Mouse (Mus musculus) lung, embryonic 15.5 days (tissue): ENCODE measurements around the gene Mtrf1l. TPM values are rescaled to one million over a fixed set of nuclear protein-coding genes. Genes with fewer than 3 reads are reported as not detected.

Experiments used
- ATAC-seq: fragments of 200-750 bp; cut with Nextera tagmentation; 2 replicates; pipeline ENCODE4 v1.8.0; 2017; ENCODE audit warnings: moderate number of reproducible peaks, borderline replicate concordance; ENCODE audit not compliant: low FRiP score, low TSS enrichment; ENCODE audit errors: extremely low read depth
- H3K27ac ChIP-seq: fragments of 300-500 bp; sonication (generic); 2 replicates; pipeline ENCODE4 v1.5.1; 2015; ENCODE audit warnings: moderate library complexity, mild to moderate bottlenecking, inconsistent platforms
- H3K27me3 ChIP-seq: fragments of 300-500 bp; sonication (generic); 2 replicates; pipeline ENCODE4 v1.6.1; 2015; ENCODE audit warnings: inconsistent platforms
- H3K36me3 ChIP-seq: fragments of 300-500 bp; sonication (generic); 2 replicates; pipeline ENCODE4 v1.6.1; 2015; ENCODE audit warnings: inconsistent platforms
- H3K4me1 ChIP-seq: fragments of 300-500 bp; sonication (generic); 2 replicates; pipeline ENCODE4 v1.6.1; 2015; ENCODE audit warnings: inconsistent platforms
- H3K4me2 ChIP-seq: fragments of 300-500 bp; sonication (generic); 2 replicates; pipeline ENCODE4 v1.6.1; 2015; ENCODE audit warnings: inconsistent platforms, mild to moderate bottlenecking, moderate library complexity
- H3K4me3 ChIP-seq: fragments of 300-500 bp; sonication (generic); 2 replicates; pipeline ENCODE4 v1.5.1; 2015; ENCODE audit warnings: mild to moderate bottlenecking, inconsistent platforms
- H3K9ac ChIP-seq: fragments of 300-500 bp; sonication (generic); 2 replicates; pipeline ENCODE4 v1.6.1; 2015; ENCODE audit warnings: inconsistent platforms
- H3K9me3 ChIP-seq: fragments of 300-500 bp; sonication (generic); 2 replicates; pipeline ENCODE4 v1.6.1; 2016; ENCODE audit warnings: inconsistent platforms
- WGBS: fragments of 180-500 bp; shearing (Covaris S2); methylation state at CpG from one replicate; pipeline ENCODE4 v1.1.7; 2015; 5-methylcytosine and 5-hydroxymethylcytosine counted together
- polyA plus RNA-seq: library from polyadenylated mRNA; unstranded; fragments of >200 nt; fragmentation: Nextera tagmentation; extraction: Ambion mirVana; gene quantifications from 2 replicates; pipeline ENCODE4 v1.2.1, GENCODE M21; 2015

Gene Mtrf1l
- polyA plus RNA-seq, 1 experiment from 2014 or later, result 16.7 TPM

- H3K9me3 ChIP-seq, result no peaks in the 10 kb centered on the region
- H3K27ac ChIP-seq, result no peak overlapping the region
- no peaks in the 10 kb centered on the region for H3K27me3 ChIP-seq
- no peak for ATAC-seq
- H3K36me3 ChIP-seq, result no peaks in the 10 kb centered on the region
- peaks cover 12% of the 10 kb centered on the region; the same call in 1 of the 2 replicates for H3K4me1 ChIP-seq
- no peak overlapping the region for H3K4me2 ChIP-seq
- H3K9ac ChIP-seq, result no peak overlapping the region
- no peak overlapping the region for H3K4me3 ChIP-seq
- 60% methylated on average over 6 of the region's 6 CpGs for WGBS
Observed at GRCm38 (mm10) chr10:5826336-5827025, 2.8 kb upstream of the Mtrf1l start.

- Histone ChIP-seq H3K4me2 (peak overlapping the region; percentile 75), H3K36me3 (peaks cover 5% of the 10 kb centered on the region), H3K9ac (peak overlapping the region; percentile 37; the same call in 1 of the 2 replicates), H3K4me3 (peak overlapping the region; percentile 94), H3K27ac (peak overlapping the region; percentile 97), H3K4me1 (peaks cover 13% of the 10 kb centered on the region; the same call in 1 of the 2 replicates), H3K9me3 (no peaks in the 10 kb centered on the region), H3K27me3 (no peaks in the 10 kb centered on the region)
- ATAC-seq, result no peak
- WGBS, result 0% methylated on average over 3 of the region's 3 CpGs
Observed at GRCm38 (mm10) chr10:5824779-5825178, 1.1 kb upstream of the Mtrf1l start.

- under 1% methylated on average over 37 of the region's 37 CpGs for WGBS
- H3K4me1 ChIP-seq, result peaks cover 13% of the 10 kb centered on the region; the same call in 1 of the 2 replicates
- H3K4me3 ChIP-seq, result peak overlapping the region; percentile 94
- H3K4me2 ChIP-seq, result peak overlapping the region; percentile 75
- H3K9me3 ChIP-seq, result no peaks in the 10 kb centered on the region
- ATAC-seq, result no peak
- H3K27ac ChIP-seq, result peak overlapping the region; percentile 97
- peak overlapping the region; percentile 88 for H3K9ac ChIP-seq
- no peaks in the 10 kb centered on the region for H3K27me3 ChIP-seq
- H3K36me3 ChIP-seq, result peaks cover 20% of the 10 kb centered on the region
Observed at GRCm38 (mm10) chr10:5823291-5823739, 395 bp downstream of the Mtrf1l start.

GRCm38 (mm10) chr10:5818772-5819171, 4.9 kb downstream of the Mtrf1l start:
- Histone ChIP-seq H3K9me3 (no peaks in the 10 kb centered on the region), H3K27ac (no peak overlapping the region), H3K9ac (no peak overlapping the region), H3K36me3 (peaks cover 56% of the 10 kb centered on the region), H3K4me3 (no peak overlapping the region), H3K4me1 (peaks cover 13% of the 10 kb centered on the region; the same call in 1 of the 2 replicates), H3K27me3 (no peaks in the 10 kb centered on the region), H3K4me2 (no peak overlapping the region)
- no peak for ATAC-seq
- 91% methylated on average over 3 of the region's 3 CpGs for WGBS

DNA sequence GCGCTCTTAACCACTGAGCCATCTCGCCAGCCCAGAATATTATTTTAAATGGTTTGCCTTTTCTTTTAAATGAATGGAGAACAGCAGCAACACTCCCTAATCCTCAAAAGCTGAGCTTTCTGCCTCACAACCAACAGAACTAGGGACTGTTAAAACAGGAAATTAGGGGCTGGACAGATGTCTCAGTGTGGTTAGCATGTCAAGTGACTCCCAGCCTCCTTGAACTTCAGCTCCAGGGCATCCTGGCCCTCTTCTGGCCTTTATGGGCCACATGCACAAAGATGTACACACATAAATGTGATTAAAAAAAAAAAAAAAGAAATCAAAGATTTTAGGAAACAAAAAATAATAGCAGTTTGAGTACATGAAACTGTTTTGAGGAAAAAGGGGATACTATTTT, 7.7 kb downstream of the Mtrf1l start:
- no peaks in the 10 kb centered on the region for H3K9me3 ChIP-seq
- no peak overlapping the region for H3K27ac ChIP-seq
- no peak overlapping the region for H3K9ac ChIP-seq
- H3K4me1 ChIP-seq, result no peaks in the 10 kb centered on the region
- H3K4me2 ChIP-seq, result no peak overlapping the region
- ATAC-seq, result no peak
- H3K27me3 ChIP-seq, result no peaks in the 10 kb centered on the region
- peaks cover 80% of the 10 kb centered on the region for H3K36me3 ChIP-seq
- no peak overlapping the region for H3K4me3 ChIP-seq
- 98% methylated on average over 2 of the region's 2 CpGs for WGBS

DNA sequence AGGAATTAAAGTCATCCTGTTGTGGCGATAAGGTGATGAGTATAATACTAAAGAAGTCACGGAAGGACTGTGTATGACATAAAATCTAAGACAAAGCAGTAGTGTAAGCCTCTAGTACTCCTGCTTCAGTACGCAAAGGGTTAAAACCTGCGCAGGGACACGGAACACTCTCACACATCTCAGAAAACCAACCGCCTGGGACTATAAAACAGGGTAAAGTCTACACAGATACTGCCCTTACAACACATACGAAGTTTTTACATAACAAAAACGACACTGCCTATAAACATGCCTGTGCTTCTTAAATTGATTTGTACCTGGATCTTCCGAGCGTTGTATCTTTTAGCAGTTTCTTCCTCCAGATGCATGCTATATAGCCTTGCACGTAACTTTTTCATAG, 10.0 kb downstream of the Mtrf1l start:
- WGBS, result 85% methylated on average over 11 of the region's 11 CpGs
- H3K4me1 ChIP-seq, result no peaks in the 10 kb centered on the region
- ATAC-seq, result no peak

DNA sequence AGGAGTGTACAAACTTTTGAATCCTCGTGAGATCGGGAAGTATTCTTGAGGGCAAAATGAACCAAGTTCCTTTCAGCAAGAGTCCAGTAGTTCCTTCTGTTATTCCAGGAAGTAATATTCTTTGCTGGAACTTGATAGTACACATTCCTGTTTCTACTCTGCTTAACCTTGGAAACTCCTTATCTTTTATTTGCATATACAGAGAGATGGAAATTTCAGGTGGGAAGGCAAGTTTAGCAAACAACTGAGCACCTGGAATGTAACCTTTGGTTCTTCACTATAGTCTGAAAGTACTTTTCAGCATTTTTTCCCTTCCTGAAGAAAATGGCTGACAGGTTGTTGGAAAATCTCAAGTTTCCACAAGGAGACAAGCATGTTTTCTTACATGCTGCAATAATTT, 16.0 kb downstream of the Mtrf1l start:
- ATAC-seq, result no peak
- Histone ChIP-seq H3K27ac (peak overlapping the region; percentile 94), H3K4me1 (peaks cover 15% of the 10 kb centered on the region), H3K4me2 (no peak overlapping the region), H3K9ac (no peak overlapping the region), H3K4me3 (no peak overlapping the region), H3K36me3 (peaks cover 14% of the 10 kb centered on the region), H3K9me3 (no peaks in the 10 kb centered on the region), H3K27me3 (no peaks in the 10 kb centered on the region)
- 54% methylated on average over 2 of the region's 2 CpGs for WGBS

More for the DNA sequence above, 10.0 kb downstream of the Mtrf1l start:
- peaks cover 64% of the 10 kb centered on the region for H3K36me3 ChIP-seq
- H3K4me3 ChIP-seq, result no peak overlapping the region
- no peak overlapping the region for H3K9ac ChIP-seq
- no peak overlapping the region for H3K27ac ChIP-seq
- H3K27me3 ChIP-seq, result no peaks in the 10 kb centered on the region
- no peak overlapping the region for H3K4me2 ChIP-seq
- H3K9me3 ChIP-seq, result no peaks in the 10 kb centered on the region

DNA sequence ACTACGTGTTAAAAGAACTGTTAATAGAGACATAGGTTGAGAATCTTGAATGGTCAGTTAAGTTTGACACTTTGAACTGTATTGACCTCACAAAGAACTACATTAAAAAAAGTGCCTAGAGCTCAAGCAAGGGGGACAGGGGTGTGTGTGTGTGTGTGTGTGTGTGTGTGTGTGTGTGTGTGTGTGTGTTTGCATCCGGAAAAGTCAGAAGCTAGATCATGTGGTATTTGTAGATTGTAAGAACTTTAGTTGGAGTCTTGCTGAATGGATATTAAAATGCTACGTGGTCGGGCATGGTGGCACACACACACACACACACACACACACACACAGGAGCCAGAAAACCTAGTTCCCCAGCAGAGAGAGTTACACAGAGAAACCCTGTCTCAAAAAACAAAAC, 16.7 kb downstream of the Mtrf1l start:
- Histone ChIP-seq H3K4me1 (peaks cover 21% of the 10 kb centered on the region), H3K4me2 (no peak overlapping the region), H3K27ac (peak overlapping the region; percentile 94), H3K9me3 (no peaks in the 10 kb centered on the region), H3K27me3 (no peaks in the 10 kb centered on the region), H3K9ac (no peak overlapping the region), H3K4me3 (no peak overlapping the region), H3K36me3 (peaks cover 9% of the 10 kb centered on the region)
- WGBS, result 45% methylated on average over 4 of the region's 4 CpGs
- ATAC-seq, result no peak

- Histone ChIP-seq H3K27ac (peak overlapping the region; percentile 94), H3K4me1 (peaks cover 26% of the 10 kb centered on the region), H3K36me3 (peaks cover 9% of the 10 kb centered on the region), H3K9me3 (no peaks in the 10 kb centered on the region), H3K27me3 (no peaks in the 10 kb centered on the region), H3K4me3 (peak overlapping the region; percentile 82), H3K9ac (peak overlapping the region; percentile 23), H3K4me2 (peak overlapping the region; percentile 59)
- ATAC-seq, result no peak
- WGBS, result 6% methylated on average over 8 of the region's 8 CpGs
Observed at GRCm38 (mm10) chr10:5806416-5806815, 17.3 kb downstream of the Mtrf1l start.

- Histone ChIP-seq H3K4me1 (peaks cover 26% of the 10 kb centered on the region), H3K9me3 (no peaks in the 10 kb centered on the region), H3K4me2 (peak overlapping the region; percentile 59), H3K27ac (peak overlapping the region; percentile 94), H3K4me3 (peak overlapping the region; percentile 82), H3K36me3 (peaks cover 14% of the 10 kb centered on the region), H3K27me3 (no peaks in the 10 kb centered on the region), H3K9ac (peak overlapping the region; percentile 67)
- peak; percentile 94 for ATAC-seq
- under 1% methylated on average over 43 of the region's 43 CpGs for WGBS
Observed at GRCm38 (mm10) chr10:5805731-5806307, 17.9 kb downstream of the Mtrf1l start.

DNA sequence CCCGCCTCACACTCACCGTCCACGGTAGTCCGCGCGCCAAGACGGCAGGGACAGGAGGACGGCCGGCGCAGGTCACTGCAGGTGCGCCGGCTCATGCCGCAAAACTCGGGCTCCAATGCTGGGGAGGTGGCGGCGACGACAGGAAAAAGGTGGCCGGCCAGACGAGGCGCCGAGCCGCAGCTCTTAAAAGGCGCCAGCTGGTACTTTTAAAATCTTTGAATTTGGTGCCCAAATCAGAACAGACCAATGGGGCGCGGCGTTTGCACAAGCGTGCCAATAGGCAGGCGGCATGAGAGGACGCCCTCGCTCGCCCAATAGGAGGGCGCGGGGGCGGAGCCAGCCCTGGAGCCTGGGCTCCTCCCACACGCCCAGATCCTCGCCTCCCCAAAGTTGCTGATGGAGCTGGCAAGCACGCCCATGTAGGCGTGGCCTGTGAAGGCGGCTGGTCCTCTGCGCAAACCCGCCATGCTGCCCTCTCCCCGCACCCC, 18.4 kb downstream of the Mtrf1l start, which contains the start of gene Fbxo5:
TSS of gene Fbxo5 (minus strand) at position 358 of the 488 bp plus-strand sequence.
- Histone ChIP-seq H3K36me3 (peaks cover 20% of the 10 kb centered on the region), H3K27me3 (no peaks in the 10 kb centered on the region), H3K9ac (peak within 1 kb of the TSS; percentile 67), H3K4me1 (peaks cover 26% of the 10 kb centered on the region), H3K4me2 (peak within 1 kb of the TSS; percentile 80), H3K27ac (peak within 1 kb of the TSS; percentile 94), H3K9me3 (no peaks in the 10 kb centered on the region), H3K4me3 (peak within 1 kb of the TSS; percentile 82)
- ATAC-seq, result peak; percentile 94
- WGBS, result under 1% methylated on average over 42 of the region's 42 CpGs

DNA sequence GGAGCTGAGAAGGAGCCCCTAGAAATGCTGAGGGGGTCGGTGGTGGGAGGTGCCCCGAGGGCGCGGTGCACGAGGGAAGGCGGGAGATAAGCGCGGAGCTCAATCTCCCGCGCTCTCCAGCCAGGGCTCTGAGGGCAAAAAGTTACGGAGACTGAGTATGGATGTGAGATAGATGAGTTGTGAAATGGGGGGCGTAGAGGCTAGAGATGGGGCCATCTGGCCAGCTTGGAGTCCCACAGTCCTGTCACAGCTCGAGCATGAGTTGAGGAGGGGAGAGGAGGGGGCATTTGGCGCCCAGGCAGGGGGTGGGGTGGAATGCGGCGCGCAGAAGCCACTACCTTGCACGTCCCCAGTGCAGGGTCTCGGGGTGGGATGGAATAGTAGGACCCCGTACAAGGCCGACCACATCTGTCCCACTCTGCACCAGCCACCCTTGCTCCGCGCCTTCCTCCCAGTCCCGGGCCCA, 19.0 kb downstream of the Mtrf1l start:
- H3K9ac ChIP-seq, result peak overlapping the region; percentile 65
- WGBS, result 0% methylated on average over 24 of the region's 24 CpGs

More for the DNA sequence above, 19.0 kb downstream of the Mtrf1l start:
- Histone ChIP-seq H3K4me2 (peak overlapping the region; percentile 80), H3K27ac (peak overlapping the region; percentile 91), H3K4me1 (peaks cover 26% of the 10 kb centered on the region), H3K9me3 (no peaks in the 10 kb centered on the region), H3K36me3 (peaks cover 25% of the 10 kb centered on the region), H3K4me3 (peak overlapping the region; percentile 82), H3K27me3 (no peaks in the 10 kb centered on the region)
- ATAC-seq, result peak; percentile 15
